Mouse (Mus musculus) erythroblast, embryonic 14.5 days (primary cell): ENCODE results near the gene Nr2e1. TPM values are rescaled to one million over a fixed set of nuclear protein-coding genes. Genes with fewer than 3 reads are reported as not detected.

Source experiments
- H3K27me3 ChIP-seq: 2 replicates; pipeline ENCODE4 v1.6.1; 2012; ENCODE audit warnings: inconsistent platforms; ENCODE audit not compliant: control insufficient read depth
- H3K36me3 ChIP-seq: 2 replicates; pipeline ENCODE4 v1.6.1; 2012; ENCODE audit warnings: mild to moderate bottlenecking, inconsistent platforms; ENCODE audit not compliant: control insufficient read depth
- H3K4me1 ChIP-seq: 2 replicates; pipeline ENCODE4 v1.6.1; 2012; ENCODE audit warnings: inconsistent platforms; ENCODE audit not compliant: control insufficient read depth
- H3K4me3 ChIP-seq: replicated peaks from 2 replicates; pipeline ENCODE3; 2012; ENCODE audit warnings: moderate library complexity, mild to moderate bottlenecking, inconsistent platforms
- H3K9me3 ChIP-seq: 2 replicates; pipeline ENCODE4 v1.6.1; 2012; ENCODE audit warnings: low read length, inconsistent platforms, mixed read lengths; ENCODE audit not compliant: control insufficient read depth
- GATA1 ChIP-seq: IDR thresholded peaks from 2 replicates; pipeline ENCODE4 v1.6.1; 2012; ENCODE audit warnings: low read length, inconsistent platforms, mixed read lengths
- TAL1 ChIP-seq: IDR thresholded peaks from 3 replicates; pipeline ENCODE4 v1.6.1; 2012; ENCODE audit warnings: low read length, inconsistent platforms, mixed read lengths
- polyA plus RNA-seq: library from polyadenylated mRNA; stranded (reverse); fragments of >175 nt; gene quantifications from 2 replicates; pipeline ENCODE4 v1.2.3, GENCODE M21; 2012

The Nr2e1 gene
- polyA plus RNA-seq, 1 experiment: not detected

DNA sequence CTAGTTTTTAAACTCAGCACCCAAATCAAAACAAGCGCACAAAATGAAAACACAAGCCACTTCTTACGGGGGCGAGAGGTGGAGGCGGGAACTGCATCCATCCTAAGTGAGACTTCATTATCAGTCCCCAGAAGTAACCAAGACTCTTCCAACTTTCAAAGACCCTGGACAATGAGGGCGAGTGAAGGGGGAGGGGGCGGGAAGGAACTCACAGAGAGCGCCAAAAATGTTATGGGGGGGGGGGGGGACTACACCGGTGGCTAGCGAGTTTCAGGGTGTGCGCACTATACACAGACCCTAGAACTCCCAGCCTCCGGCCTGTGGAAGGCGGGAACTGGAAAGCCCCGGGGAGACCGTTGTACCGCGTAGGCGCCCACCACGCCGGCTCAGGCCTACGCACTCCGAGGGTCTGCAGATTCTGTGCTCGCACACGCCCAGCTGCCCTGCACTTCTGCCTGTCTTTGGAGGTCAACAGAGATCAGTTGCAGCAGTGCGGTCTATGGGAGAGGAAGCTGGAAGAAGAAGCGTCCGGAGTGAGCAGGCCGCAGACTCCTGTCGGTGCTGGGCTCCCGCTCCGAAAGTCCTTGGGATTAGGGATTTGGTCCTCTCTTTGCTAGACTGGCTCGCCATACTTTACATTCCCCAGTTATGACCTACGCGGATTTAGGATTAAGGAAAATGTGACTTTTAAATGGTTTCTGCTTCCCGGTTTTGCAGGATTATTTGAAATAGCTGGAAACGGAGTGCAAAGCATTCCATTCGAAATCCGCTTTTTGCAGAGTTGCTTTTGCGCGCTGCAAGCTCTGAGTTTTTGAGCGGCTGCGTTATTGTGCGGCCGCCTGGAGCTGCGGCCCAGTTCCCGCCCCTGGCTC, 1.5 kb downstream of the Nr2e1 start:
- peaks cover 100% of the 10 kb centered on the region for H3K27me3 ChIP-seq
- H3K36me3 ChIP-seq: no peaks in the 10 kb centered on the region

DNA sequence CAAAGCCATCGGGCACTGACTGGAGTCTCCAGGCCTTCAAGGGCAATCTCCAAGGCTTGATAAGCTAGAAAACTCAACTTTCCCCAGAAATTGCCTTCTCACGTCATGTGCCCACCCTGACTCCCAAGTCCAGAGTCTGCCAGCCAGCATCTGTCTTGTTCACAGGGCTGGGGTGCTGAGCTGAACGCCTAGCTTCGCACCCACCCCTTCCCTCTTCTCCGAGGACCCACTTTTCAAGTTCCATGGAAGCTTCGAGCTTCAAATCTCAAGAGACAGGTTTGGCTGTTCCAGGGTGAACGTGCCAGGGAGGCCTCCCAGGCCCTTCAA, 2.5 kb downstream of the Nr2e1 start:
- H3K4me3 ChIP-seq: no peak overlapping the region
- no peaks in the 10 kb centered on the region for H3K36me3 ChIP-seq
- TF ChIP-seq GATA1 (no peak), TAL1 (no peak)
- peaks cover 46% of the 10 kb centered on the region; the same call in 1 of the 2 replicates for H3K9me3 ChIP-seq
- peaks cover 5% of the 10 kb centered on the region for H3K4me1 ChIP-seq
- H3K27me3 ChIP-seq: peaks cover 100% of the 10 kb centered on the region

More for the DNA sequence above, 1.5 kb downstream of the Nr2e1 start:
- Histone ChIP-seq H3K4me1 (peaks cover 5% of the 10 kb centered on the region), H3K4me3 (no peak overlapping the region), H3K9me3 (peaks cover 50% of the 10 kb centered on the region)
- TF ChIP-seq TAL1: no peak
- TF ChIP-seq GATA1: no peak

DNA sequence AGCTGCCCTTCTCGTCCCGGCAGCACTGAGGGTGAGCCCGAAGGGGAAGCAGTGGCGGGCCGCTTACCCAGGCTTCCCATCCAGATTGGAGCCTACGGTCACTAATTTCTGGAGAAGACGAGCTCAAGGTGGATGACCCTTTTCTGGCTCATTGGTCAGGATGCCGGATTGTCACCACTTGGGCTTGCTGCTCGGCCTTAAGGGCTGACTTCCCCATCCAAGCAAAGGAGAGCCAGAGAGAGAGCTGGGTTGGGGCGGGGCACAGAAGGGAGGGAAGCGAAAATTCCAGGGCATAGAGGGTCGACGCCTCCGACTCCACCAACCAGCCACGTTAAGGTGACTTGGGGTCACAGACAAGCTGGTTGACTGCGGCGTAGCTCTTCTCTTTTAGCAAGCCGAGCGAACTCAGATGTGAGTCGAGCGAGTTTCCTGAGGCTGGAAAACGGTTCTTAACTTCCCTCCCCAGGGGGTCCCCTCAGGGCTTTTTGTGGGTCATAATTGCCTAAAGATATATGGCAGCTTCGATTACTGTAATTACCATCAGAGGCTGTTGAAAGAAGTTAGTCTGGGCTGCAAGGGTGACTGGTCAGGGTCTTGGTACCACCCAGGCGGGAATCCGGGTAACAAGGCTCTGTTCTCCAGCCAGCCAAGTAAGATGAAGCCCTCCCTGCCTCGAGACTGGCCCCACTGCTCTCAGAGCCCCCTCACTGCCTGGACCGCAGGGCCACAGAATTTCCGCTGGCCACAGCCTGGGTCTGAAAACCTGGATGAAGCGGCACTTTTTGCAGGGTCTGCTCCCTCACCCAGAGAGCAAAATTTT, 3.1 kb downstream of the Nr2e1 start:
- H3K9me3 ChIP-seq: peaks cover 46% of the 10 kb centered on the region; the same call in 1 of the 2 replicates
- no peak overlapping the region for H3K4me3 ChIP-seq
- H3K27me3 ChIP-seq: peaks cover 100% of the 10 kb centered on the region
- no peaks in the 10 kb centered on the region for H3K36me3 ChIP-seq
- TF ChIP-seq TAL1 (no peak), GATA1 (no peak)
- peaks cover 5% of the 10 kb centered on the region for H3K4me1 ChIP-seq

GRCm38 (mm10) chr10:42579475-42580130, 3.8 kb downstream of the Nr2e1 start:
- H3K4me3 ChIP-seq: no peak overlapping the region
- peaks cover 45% of the 10 kb centered on the region; the same call in 1 of the 2 replicates for H3K9me3 ChIP-seq
- no peak for TF ChIP-seq TAL1
- TF ChIP-seq GATA1: no peak
- H3K4me1 ChIP-seq: peaks cover 5% of the 10 kb centered on the region
- H3K27me3 ChIP-seq: peaks cover 100% of the 10 kb centered on the region
- no peaks in the 10 kb centered on the region for H3K36me3 ChIP-seq

DNA sequence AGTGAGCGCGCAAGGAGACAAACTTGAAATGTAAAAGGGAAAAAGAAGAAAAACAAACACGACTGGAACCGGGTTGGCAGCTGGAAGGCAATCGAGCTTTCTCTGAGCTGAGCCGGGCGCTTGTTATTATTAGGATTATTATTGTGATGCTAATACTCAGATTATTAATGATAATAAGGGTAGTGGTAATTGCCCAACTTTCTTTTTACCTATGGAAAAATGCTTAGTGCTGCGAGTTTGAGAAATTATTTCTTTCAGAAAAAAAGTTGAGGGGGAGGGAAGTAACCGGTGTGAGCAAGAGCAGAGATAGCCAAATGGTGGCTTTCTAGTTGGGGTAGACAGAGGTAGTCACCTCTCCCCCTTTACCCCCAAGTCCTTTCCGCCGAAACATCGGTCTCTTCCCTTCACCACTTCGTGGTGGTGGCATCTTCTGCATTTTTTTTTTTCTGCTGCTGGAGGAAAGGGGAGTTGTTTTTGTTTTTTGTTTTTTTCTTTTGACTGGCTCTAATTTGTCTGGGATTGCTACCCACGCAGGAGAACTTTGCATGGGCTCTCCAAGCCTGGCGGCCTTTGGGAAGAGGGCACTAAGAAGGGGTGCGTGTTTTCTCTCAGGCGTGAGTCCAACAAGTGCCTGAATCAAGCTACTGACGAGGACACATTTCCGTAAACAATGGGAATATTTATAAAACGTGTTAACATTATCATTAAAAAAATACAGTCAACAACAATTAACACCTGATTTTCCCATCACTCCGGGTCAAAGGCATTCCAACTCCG, 4.5 kb downstream of the Nr2e1 start:
- no peak for TF ChIP-seq TAL1
- no peak for TF ChIP-seq GATA1
- H3K4me3 ChIP-seq: no peak overlapping the region
- peaks cover 2% of the 10 kb centered on the region; the same call in 1 of the 2 replicates for H3K4me1 ChIP-seq
- no peaks in the 10 kb centered on the region for H3K36me3 ChIP-seq
- H3K9me3 ChIP-seq: peaks cover 39% of the 10 kb centered on the region; the same call in 1 of the 2 replicates
- H3K27me3 ChIP-seq: peaks cover 100% of the 10 kb centered on the region

DNA sequence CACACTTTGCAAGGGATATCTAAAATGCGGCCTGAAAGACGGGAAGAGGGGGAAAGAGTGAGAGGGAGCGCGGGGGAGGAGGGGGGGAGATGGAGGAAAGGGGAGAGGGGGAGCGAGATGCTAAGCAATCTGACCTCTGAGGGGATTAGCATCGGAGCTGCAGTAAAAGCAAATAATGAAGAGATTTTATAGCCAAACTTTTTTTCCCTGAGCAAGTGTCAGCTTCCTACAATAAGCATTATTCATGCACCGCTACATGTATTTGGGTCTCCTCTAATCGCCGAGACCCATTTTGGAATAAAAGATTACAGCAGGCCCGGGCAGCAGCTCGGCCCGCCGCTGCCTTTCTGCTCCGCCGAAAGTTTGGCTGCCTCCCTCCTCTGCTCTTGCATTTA, 5.2 kb downstream of the Nr2e1 start:
- H3K4me1 ChIP-seq: peaks cover 2% of the 10 kb centered on the region; the same call in 1 of the 2 replicates
- TF ChIP-seq GATA1 (no peak), TAL1 (no peak)
- H3K36me3 ChIP-seq: no peaks in the 10 kb centered on the region
- H3K27me3 ChIP-seq: peaks cover 100% of the 10 kb centered on the region
- H3K9me3 ChIP-seq: peaks cover 38% of the 10 kb centered on the region; the same call in 1 of the 2 replicates
- H3K4me3 ChIP-seq: no peak overlapping the region

GRCm38 (mm10) chr10:42577525-42578280, 5.7 kb downstream of the Nr2e1 start:
- H3K36me3 ChIP-seq: no peaks in the 10 kb centered on the region
- TF ChIP-seq GATA1 (no peak), TAL1 (no peak)
- no peaks in the 10 kb centered on the region; the same call in 1 of the 2 replicates for H3K4me1 ChIP-seq
- peaks cover 36% of the 10 kb centered on the region; the same call in 1 of the 2 replicates for H3K9me3 ChIP-seq
- no peak overlapping the region for H3K4me3 ChIP-seq
- H3K27me3 ChIP-seq: peaks cover 100% of the 10 kb centered on the region

DNA sequence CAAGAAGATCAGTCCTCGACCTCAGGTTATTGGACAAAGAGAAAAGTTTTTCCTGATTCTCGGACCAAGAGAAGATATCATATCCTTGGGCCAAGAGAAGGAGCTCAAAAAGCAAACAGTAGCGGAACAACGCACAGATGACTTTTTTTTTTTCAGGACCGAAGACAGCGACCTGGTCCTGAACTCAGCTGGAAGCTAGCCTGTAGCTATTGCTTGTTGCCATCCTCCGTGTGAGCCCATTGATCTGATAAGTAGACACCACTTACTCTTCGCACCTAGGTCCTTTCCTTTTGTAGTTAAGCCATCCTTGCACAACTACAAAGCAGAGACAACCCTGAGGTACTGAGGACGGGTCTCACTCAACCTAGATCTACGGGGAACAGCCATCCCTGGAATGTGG, 8.8 kb downstream of the Nr2e1 start:
- TF ChIP-seq GATA1 (no peak), TAL1 (no peak)
- Histone ChIP-seq H3K9me3 (peaks cover 19% of the 10 kb centered on the region; the same call in 1 of the 2 replicates), H3K4me3 (no peak overlapping the region), H3K27me3 (peaks cover 100% of the 10 kb centered on the region), H3K36me3 (no peaks in the 10 kb centered on the region), H3K4me1 (no peaks in the 10 kb centered on the region; the same call in 1 of the 2 replicates)
